Mouse (Mus musculus) common myeloid progenitor, adult 5-6 weeks (primary cell): ENCODE measurements at regions not wholly inside any gene's neighbourhood (a gene's known extent, or its start where the extent isn't known, plus 50 kb on each side); places are given as distances from the start of the nearest gene placed in this dataset.

Experiments
- ATAC-seq: replicated peaks from 2 replicates; pipeline ENCODE4 v1.8.0; 2016; ENCODE audit warnings: low read depth, mild to moderate bottlenecking, moderate TSS enrichment, inconsistent platforms; ENCODE audit not compliant: poor library complexity, severe bottlenecking

GRCm38 (mm10) chr8:36304809-36305208 is 539.2 kb downstream of the Gm19410 start:
- ATAC-seq: no peak

GRCm38 (mm10) chr8:36306336-36306735 is 540.7 kb downstream of the Gm19410 start:
- no peak for ATAC-seq

- no peak for ATAC-seq
These were observed 541.9 kb downstream of the Gm19410 start for GRCm38 (mm10) chr8:36307496-36307895.

DNA sequence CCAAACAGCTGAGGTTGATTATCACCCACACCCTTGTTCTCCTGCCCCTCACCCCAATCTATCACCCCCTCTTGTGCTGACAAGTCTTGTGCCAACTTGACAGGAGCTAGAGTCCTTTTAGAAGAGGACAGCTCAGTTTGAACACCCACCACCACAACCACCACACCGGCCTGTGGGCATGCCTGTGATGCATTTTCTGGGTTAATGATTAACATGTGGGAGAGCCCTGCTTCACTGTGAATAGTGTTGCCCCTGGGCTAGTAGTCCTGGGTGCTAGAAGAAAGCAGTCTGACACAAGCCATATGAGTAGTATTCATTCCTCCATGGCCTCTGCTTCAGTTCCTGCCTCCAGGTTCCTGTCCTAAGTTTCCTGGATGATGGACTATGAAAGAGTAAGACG is 542.5 kb downstream of the Gm19410 start:
- no peak for ATAC-seq

DNA sequence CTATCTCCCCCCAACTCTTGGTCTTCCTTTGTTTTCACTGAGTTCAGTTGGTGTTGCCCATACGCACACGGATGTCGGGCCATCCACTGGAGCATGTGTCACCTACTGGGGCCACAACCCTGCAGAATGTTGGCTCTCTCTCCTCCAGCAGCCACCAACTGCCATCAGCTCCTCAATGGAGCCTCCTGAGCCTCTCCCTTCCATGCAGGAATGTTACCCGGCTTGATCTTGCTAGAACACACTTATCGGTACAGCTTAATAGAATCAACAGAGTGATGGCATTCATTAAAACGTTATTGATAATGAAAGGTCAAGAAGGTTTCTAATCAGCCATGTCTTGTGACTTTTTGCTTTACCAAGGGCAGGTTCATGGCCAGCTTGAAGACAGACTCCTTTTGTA is 543.7 kb downstream of the Gm19410 start:
- ATAC-seq: no peak

DNA sequence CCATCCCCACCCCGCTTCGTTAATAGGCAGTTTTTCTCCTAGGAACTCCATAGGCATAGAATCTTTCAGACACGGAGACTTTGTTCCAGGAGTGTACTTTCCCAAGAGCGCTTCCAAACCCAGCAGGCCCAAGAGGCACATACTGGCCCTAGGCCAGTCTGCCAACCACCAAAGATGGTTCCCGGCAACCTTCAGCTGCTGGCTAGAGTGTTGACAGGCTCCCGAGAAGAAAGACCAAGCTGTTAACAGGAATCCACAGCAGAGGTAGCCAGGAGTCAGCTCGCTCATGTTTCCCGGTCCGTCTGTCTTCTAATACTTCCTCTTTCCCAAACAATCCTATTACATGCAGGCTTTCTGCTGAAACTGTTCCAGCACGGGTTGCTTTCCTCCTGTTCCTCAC is 544.4 kb downstream of the Gm19410 start:
- no peak for ATAC-seq

- no peak for ATAC-seq
These were observed 546.1 kb downstream of the Gm19410 start for GRCm38 (mm10) chr8:36311734-36312133.

GRCm38 (mm10) chr8:36312963-36313362 is 547.4 kb downstream of the Gm19410 start:
- ATAC-seq: no peak

GRCm38 (mm10) chr8:36318396-36318795 is 552.8 kb downstream of the Gm19410 start:
- no peak for ATAC-seq

DNA sequence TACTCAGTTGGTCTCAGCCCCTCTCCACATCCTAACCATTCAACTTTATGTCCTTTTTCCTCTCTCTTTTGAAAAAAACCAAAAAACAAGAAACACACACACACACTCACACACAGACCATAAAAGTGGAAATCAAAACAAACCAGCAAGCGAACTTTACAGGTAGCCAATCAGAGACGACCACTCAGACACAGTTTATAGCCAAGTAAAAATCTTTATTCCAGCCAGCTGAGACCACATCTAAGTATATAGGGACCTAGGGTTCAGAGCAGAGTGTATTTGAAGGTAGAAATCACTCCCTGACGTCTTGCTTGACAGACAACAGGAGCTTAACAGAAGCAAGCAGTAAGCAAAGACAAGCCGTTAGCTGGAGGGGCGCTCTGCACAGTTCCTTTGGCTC is 553.3 kb downstream of the Gm19410 start:
- no peak for ATAC-seq

DNA sequence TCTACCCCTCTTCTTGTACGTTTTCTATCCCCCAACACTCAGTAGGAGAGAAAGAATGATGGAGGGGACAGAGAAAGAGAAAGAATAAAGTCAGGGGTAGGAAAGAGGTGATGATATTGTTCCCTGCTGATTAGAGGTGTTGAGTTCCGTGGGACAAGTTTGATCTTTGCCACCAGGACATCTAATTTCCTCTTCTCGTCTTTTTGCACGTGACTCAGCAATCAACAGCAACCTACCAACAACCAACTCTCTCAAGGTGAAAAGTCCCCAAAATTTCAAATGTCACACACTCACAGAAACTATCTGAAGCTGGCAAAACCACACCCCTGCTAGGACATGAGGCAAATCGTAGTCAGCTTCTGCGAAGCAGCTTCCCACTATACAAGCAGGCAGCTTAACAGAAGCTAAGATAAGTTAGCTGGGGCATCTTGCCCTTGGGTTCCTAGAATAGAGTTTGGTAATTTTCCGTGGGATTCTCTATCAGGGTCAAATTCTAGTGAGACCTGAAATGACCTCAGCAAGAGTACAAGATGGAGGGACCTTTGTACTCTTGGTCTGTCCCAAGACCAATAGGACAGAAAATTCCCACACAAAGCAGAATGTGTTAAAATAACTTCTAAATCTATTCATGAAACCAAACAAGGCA is 553.8 kb downstream of the Gm19410 start:
- ATAC-seq: no peak

DNA sequence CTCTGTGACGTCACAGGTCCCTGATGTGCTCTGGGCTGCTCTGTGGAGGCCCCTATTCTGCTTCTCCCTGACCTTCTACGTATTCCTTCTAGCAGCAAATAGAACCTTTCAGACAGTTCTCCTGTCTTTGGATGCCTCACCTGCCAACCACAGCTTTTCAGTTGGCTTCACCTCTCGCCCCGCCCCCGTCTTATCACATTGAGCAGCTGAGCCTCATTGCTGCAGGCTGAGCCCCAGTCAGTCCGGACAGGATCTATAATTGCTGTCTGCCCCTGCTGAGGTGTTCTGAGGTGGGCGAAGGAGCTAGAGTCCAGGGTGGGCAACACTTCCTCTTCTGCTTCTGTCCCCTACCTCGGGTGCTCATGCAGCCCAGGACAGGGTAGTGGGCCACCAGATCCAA is 556.5 kb downstream of the Gm19410 start:
- no peak for ATAC-seq

DNA sequence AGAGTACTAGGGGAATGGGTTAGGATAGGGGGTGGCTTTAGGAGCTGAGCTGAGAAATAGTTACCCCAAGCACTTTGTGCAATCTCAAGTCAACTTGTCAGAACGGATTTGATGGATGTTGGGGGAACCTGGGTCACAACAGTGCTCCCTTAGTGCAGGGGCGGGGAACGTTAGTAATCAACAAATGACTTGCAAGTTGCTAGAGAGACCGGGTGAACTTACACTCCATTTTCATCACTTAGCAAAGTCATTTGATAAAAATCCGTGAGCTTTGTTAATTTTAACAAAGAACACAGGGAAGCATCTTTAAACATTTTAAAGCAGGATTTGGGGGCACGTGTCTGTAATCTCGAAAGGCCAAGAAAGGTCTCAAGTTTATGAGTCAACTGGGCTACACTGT is 557.0 kb downstream of the Gm19410 start:
- no peak for ATAC-seq

- no peak for ATAC-seq
These were observed 573.0 kb downstream of the Gm19410 start for GRCm38 (mm10) chr8:36338628-36339027.

DNA sequence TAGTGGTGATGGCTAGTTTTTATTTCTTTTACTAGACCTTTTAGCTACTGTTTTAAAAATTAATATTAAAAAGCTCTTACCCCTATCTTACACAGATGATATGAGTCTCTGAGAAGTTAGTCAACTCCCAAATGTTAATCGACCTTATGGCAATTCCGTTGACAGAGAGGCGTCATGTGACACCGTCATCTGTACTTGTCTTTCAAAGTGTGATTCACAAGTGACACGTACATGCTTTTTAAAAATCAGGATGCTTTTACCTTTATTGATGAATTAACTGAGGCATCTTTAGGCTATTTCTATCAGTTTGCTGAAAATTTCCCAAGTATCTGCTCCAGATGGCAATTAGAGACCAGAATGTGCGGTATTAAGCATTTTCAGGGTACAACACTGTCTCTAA is 573.9 kb downstream of the Gm19410 start:
- ATAC-seq: no peak

DNA sequence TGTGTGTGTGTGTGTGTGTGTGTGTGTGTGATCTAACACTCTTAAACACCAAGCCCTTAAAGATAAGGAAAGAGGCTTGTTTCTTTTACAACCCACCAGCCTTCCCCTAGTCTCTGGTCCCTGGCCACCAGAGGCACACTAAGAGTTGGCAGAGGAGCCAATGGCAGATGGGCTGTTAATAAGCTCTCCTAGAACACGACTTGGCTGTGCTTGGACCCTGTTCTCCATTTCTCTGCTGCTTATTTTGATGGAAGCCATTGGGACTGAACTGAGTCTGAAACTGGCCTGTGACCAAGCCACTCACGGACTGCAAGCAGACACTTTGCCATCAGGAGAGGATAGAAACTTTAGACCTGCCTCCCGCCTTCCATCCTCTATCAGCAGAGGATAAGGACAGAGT is 574.9 kb downstream of the Gm19410 start:
- no peak for ATAC-seq

GRCm38 (mm10) chr8:36341965-36342364 is 576.4 kb downstream of the Gm19410 start:
- no peak for ATAC-seq

- ATAC-seq: no peak
These were observed 577.1 kb downstream of the Gm19410 start for GRCm38 (mm10) chr8:36342650-36343049.

GRCm38 (mm10) chr8:36346682-36347324 is 581.2 kb downstream of the Gm19410 start:
- ATAC-seq: peak; percentile 100

GRCm38 (mm10) chr8:36348067-36348466 is 582.5 kb downstream of the Gm19410 start:
- no peak for ATAC-seq

- no peak for ATAC-seq
These were observed 589.3 kb downstream of the Gm19410 start for GRCm38 (mm10) chr8:36354926-36355325.

- ATAC-seq: no peak
These were observed 593.4 kb downstream of the Gm19410 start for GRCm38 (mm10) chr8:36358998-36359397.
